Mouse (Mus musculus) MEL (cell line): ENCODE data around the gene Gm13306. TPM values are rescaled to one million over a fixed set of nuclear protein-coding genes. Genes with fewer than 3 reads are reported as not detected.
"Not testable (repeated sequence)": the region's sequence is repeated elsewhere in the genome, so short reads cannot be mapped to it uniquely, and the experiment has no call there.

Experiments
- DNase-seq: peaks from one replicate; pipeline ENCODE4 v3.0.0; 2011; ENCODE audit warnings: low read depth, low spot score
- H3K27ac ChIP-seq: 2 replicates; pipeline ENCODE4 v1.5.1; 2012; ENCODE audit warnings: low read depth, mild to moderate bottlenecking, control low read depth, low read length, moderate library complexity; ENCODE audit not compliant: control insufficient read depth
- H3K27me3 ChIP-seq, 2 experiments: fragments of 150-350 bp in 1 of 2; sonication (generic) in 1 of 2; 2 replicates each; pipeline ENCODE4 v1.6.1; 2012; ENCODE audit warnings: low read length in 2 of 2, mild to moderate bottlenecking in 2 of 2, improper control_type of control experiment in 1 of 2, moderate library complexity in 1 of 2; ENCODE audit not compliant: insufficient read depth in 2 of 2, control insufficient read depth in 1 of 2
- H3K36me3 ChIP-seq, 2 experiments: 2 replicates each; pipeline ENCODE4 v1.6.1; 2012 to 2014; ENCODE audit warnings: low read length in 2 of 2, improper control_type of control experiment in 1 of 2, inconsistent platforms in 1 of 2, mild to moderate bottlenecking in 1 of 2; ENCODE audit not compliant: insufficient read depth in 2 of 2, control insufficient read depth in 1 of 2
- H3K4me1 ChIP-seq, 2 experiments: fragments of 150-350 bp in 1 of 2; sonication (generic) in 1 of 2; 2 replicates each; pipeline ENCODE4 v1.6.1; 2012; ENCODE audit warnings: low read length in 2 of 2, improper control_type of control experiment in 1 of 2, mild to moderate bottlenecking in 1 of 2; ENCODE audit not compliant: insufficient read depth in 2 of 2, control insufficient read depth in 1 of 2
- H3K4me3 ChIP-seq, 2 experiments: fragments of 150-350 bp in 1 of 2; sonication (generic) in 1 of 2; 2 replicates each; pipeline ENCODE4 v1.5.1; 2012; ENCODE audit warnings: low read depth in 2 of 2, low read length in 2 of 2, mild to moderate bottlenecking in 2 of 2, moderate library complexity in 2 of 2, control low read depth in 1 of 2, improper control_type of control experiment in 1 of 2; ENCODE audit not compliant: control insufficient read depth in 1 of 2, insufficient read depth in 1 of 2
- H3K79me2 ChIP-seq: 2 replicates; pipeline ENCODE4 v1.6.1; 2012; ENCODE audit warnings: mild to moderate bottlenecking, low read length, moderate library complexity; ENCODE audit not compliant: control insufficient read depth, poor library complexity, insufficient read depth
- H3K9ac ChIP-seq: 2 replicates; pipeline ENCODE4 v1.6.1; 2012; ENCODE audit warnings: low read depth, mild to moderate bottlenecking, control low read depth, low read length, moderate library complexity; ENCODE audit not compliant: control insufficient read depth, poor library complexity, severe bottlenecking
- H3K9me3 ChIP-seq: fragments of 150-350 bp; sonication (generic); replicated peaks from 2 replicates; pipeline ENCODE4 v1.6.1; 2012; ENCODE audit warnings: mild to moderate bottlenecking, low read length, improper control_type of control experiment, moderate library complexity; ENCODE audit not compliant: insufficient read depth
- polyA plus RNA-seq, 2 experiments: library from polyadenylated mRNA; stranded (reverse) in 1 of 2; unstranded in 1 of 2; fragments of >175 nt in 1 of 2; fragments of >200 nt in 1 of 2; gene quantifications; 2 replicates each; pipeline versions ENCODE4 v1.2.1 to v1.2.4; 2012; ENCODE audit warnings: low replicate concordance in 2 of 2, low read depth in 1 of 2; ENCODE audit not compliant: insufficient read length in 2 of 2, insufficient read depth in 1 of 2, missing spikeins in 1 of 2
- total RNA-seq: library from RNA; depleted of rRNA; stranded (reverse); fragments of 300-350 nt; gene quantifications from 2 replicates; pipeline ENCODE4 v1.2.3, GENCODE M21; 2012; rRNA removed

The Gm13306 gene
- total RNA-seq (not detected in 2 replicates), polyA plus RNA-seq (not detected)

GRCm38 (mm10) chr4:42153136-42153535 is at the start of gene Gm13306:
Gene Gm13306, plus strand, starts transcription at chr4:42153436.
- not testable (repeated sequence) for H3K27ac ChIP-seq, H3K4me1 ChIP-seq, H3K4me3 ChIP-seq, H3K79me2 ChIP-seq, DNase-seq, H3K9me3 ChIP-seq, H3K27me3 ChIP-seq, H3K9ac ChIP-seq, H3K36me3 ChIP-seq

- not testable (repeated sequence) for H3K4me3 ChIP-seq, H3K27ac ChIP-seq, H3K79me2 ChIP-seq, H3K4me1 ChIP-seq, H3K27me3 ChIP-seq, H3K9me3 ChIP-seq, H3K36me3 ChIP-seq, H3K9ac ChIP-seq, DNase-seq
Observed at GRCm38 (mm10) chr4:42114517-42114916, 38.7 kb upstream of the Gm13306 start, which contains the start of gene Gm13304. Gene Gm13304, plus strand, starts transcription at chr4:42114817.

GRCm38 (mm10) chr4:42168503-42168902 is 15.3 kb downstream of the Gm13306 start, which contains the start of gene Gm13305:
Gene Gm13305, minus strand, starts transcription at chr4:42168603.
- not testable (repeated sequence) for H3K36me3 ChIP-seq, DNase-seq

GRCm38 (mm10) chr4:42178243-42178642 is 25.0 kb downstream of the Gm13306 start:
- not testable (repeated sequence) for H3K79me2 ChIP-seq, DNase-seq, H3K9ac ChIP-seq, H3K27ac ChIP-seq, H3K9me3 ChIP-seq, H3K36me3 ChIP-seq, H3K4me3 ChIP-seq, H3K27me3 ChIP-seq, H3K4me1 ChIP-seq

More at GRCm38 (mm10) chr4:42168503-42168902, 15.3 kb downstream of the Gm13306 start, which contains the start of gene Gm13305:
- not testable (repeated sequence) for H3K9ac ChIP-seq, H3K4me3 ChIP-seq, H3K4me1 ChIP-seq, H3K79me2 ChIP-seq, H3K27ac ChIP-seq, H3K27me3 ChIP-seq, H3K9me3 ChIP-seq

GRCm38 (mm10) chr4:42183234-42184197 is 30.3 kb downstream of the Gm13306 start:
- not testable (repeated sequence) for H3K9me3 ChIP-seq, H3K36me3 ChIP-seq, H3K27me3 ChIP-seq, H3K9ac ChIP-seq, H3K4me1 ChIP-seq, H3K79me2 ChIP-seq, DNase-seq, H3K4me3 ChIP-seq, H3K27ac ChIP-seq

GRCm38 (mm10) chr4:42184324-42184979 is 31.2 kb downstream of the Gm13306 start:
- not testable (repeated sequence) for H3K36me3 ChIP-seq, H3K27me3 ChIP-seq, H3K27ac ChIP-seq, H3K9ac ChIP-seq, DNase-seq, H3K9me3 ChIP-seq, H3K4me1 ChIP-seq, H3K79me2 ChIP-seq, H3K4me3 ChIP-seq
